Mouse (Mus musculus): ENCODE data around the gene Cx3cl1.

The Cx3cl1 gene

GRCm38 (mm10) chr8:94828284-94828683 is 56.5 kb downstream of the Cx3cl1 start:
- in situ Hi-C loops (cut with MboI, MseI): no loop called here
